Mouse (Mus musculus) heart, postnatal 0 days (tissue): ENCODE measurements around the gene Fancl.

Experiments
- CTCF ChIP-seq: IDR thresholded peaks from 2 replicates; pipeline ENCODE4 v1.5.1; 2016; ENCODE audit warnings: antibody characterized with exemption, control low read depth, low read depth
- EP300 ChIP-seq: IDR thresholded peaks from 2 replicates; pipeline ENCODE4 v1.6.1; 2016; ENCODE audit warnings: antibody characterized with exemption, low read depth

DNA sequence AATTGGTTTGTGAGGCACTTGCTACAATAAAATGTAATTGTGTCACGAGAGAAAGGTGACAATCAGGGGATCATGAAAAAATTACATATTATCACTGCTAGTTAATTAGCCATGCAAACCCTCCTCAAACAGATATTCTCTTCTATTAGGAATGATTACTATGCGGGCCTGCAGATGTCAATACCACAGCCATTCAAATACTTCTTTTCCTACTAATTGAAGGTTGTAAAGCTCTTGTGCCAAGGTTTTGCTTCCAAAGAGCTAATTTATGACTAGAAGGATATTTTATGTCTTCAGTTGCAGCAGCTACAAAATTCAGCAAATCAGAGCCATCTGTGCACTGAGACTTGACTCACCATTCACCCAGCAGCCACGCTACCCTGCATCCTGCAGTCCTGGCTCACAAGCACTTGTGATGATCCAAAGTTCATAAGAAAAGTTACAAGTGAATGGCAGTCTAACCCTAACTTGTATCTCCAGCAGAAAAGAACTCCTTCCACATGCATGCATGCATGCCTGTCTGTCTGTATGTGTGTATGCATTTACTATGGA, 95.8 kb downstream of the Fancl start:
- TF ChIP-seq CTCF, result no peak
- TF ChIP-seq EP300, result no peak
